Mouse (Mus musculus) gastrocnemius, postnatal 14 days (tissue): ENCODE measurements around the gene Pelp1. TPM values are rescaled to one million over a fixed set of nuclear protein-coding genes. Genes with fewer than 3 reads are reported as not detected.

Source experiments
- DNase-seq: peaks from one replicate; pipeline ENCODE4 v3.0.0; 2021; ENCODE audit warnings: mixed read lengths
- intact Hi-C: fragments of 180-260 bp; cut with DNase I; formaldehyde crosslinking; loops from one replicate; pipeline ENCODE4 v1.15.1; 2025; ENCODE audit warnings: low total_unique reads
- long read RNA-seq, 2 experiments: library from polyadenylated mRNA; stranded (forward); transcript quantifications; one replicate each; pipeline ENCODE4 v2.0.0; 2021
- total RNA-seq, 2 experiments: library from RNA; stranded (reverse); gene quantifications; 2 replicates each; pipeline ENCODE4 v1.2.3; 2021

Gene Pelp1
- 10 to 100 TPM; 14.9 to 18.6 TPM for total RNA-seq
- long read RNA-seq, experiment 1, transcript Pelp1-201 (17 exons, 3,435 nt), result major isoform, 8 of 17 reads
- long read RNA-seq, experiment 1, partial matches to known transcripts, result 9 of 17 reads
- long read RNA-seq, experiment 1, other reads (novel, unspliced or antisense), result 0 of 17 reads
- long read RNA-seq, experiment 2, transcript Pelp1-201 (17 exons, 3,435 nt), result major isoform, 12 of 20 reads
- long read RNA-seq, experiment 2, partial matches to known transcripts, result 6 of 20 reads
- long read RNA-seq, experiment 2, other reads (novel, unspliced or antisense), result 2 of 20 reads

DNA sequence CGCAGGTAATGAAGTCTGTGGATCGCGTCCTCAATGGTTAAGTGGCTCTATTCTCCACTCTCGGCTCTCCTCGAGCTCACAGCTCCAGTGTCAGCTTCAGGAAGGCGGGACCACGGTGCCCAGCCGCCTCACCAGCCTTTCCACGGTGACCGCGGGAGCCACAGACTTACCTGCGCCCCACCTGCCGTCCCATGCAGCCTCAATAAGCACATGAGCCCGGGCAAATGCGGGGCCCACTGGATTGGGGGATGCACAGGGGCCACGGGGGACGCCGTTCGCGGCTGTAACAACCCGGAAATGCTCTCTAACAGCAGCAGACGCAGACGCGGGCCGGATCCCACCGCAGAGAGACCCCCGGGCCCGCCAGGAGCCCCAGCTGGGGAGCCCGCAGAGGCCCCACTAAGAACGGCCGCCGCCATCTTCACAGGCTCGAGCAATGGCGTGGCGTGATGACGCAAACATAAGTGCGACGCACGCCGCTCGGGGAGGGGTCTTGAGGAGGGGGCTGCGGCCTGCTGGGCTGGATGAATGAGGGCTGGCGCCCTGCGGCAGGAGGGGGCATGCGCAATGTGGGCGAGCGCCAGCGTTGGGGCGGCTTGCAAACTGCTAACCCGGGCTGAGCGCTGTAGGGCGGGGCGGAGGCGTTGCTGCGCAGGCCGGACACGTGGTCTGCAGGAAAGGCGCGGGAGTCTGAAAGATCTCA lies at the start of gene Pelp1:
TSS of gene Pelp1 (minus strand) at position 438 of the 703 bp plus-strand sequence.
- peak; percentile 84 for DNase-seq
- intact Hi-C loops, result no loop called here

DNA sequence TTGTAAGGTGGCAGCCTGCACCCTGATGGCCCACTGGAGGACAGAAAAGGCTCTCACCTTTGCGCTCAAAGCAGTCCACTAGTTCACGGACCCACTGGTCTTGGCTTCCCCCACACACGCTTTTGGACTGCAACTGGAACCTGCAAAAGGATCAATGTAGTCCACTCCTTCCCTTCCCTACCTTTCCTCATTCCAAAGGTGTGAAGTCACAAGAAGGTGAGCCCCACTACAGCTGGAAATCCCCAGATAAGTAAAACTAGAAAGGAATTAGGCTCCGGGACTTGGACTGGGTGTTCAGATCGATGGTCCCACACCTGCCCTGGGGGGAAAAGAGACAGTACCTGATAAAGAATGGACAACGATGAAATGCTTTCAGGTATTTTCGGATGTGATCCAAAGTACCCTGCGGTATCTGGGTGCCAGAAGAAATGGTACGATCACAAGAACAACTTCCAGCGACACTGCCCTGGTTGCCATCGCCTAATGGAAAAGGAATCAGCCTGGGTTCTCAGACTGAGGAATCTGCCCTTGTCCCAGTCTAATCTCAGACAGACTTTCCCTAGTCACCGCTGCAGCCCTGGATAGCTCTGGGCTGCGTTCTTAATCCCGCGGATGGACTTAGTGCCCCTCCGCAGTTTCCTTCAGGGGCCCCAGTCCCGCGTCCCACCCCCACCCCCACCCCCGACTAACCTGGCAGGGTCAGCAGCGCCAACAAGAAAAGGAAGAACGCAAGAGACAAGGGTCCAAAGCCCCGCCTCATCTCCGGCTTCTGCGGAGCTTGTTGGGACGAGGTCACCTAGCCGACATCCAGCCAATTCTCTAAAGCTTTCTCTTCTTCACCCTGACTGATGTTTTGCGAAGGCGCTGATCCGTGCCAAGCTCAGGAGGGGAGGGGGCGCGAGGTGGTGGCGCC lies 49.1 kb upstream of the Pelp1 start, which contains the start of gene Zmynd15:
TSS of gene Zmynd15 (plus strand) at position 746 of the 913 bp plus-strand sequence.
- intact Hi-C loops, result loop anchor here (10.0 kb wide), 1 partner anchor 146 kb away; no protein-coding TSS in a partner anchor
- no peak for DNase-seq

DNA sequence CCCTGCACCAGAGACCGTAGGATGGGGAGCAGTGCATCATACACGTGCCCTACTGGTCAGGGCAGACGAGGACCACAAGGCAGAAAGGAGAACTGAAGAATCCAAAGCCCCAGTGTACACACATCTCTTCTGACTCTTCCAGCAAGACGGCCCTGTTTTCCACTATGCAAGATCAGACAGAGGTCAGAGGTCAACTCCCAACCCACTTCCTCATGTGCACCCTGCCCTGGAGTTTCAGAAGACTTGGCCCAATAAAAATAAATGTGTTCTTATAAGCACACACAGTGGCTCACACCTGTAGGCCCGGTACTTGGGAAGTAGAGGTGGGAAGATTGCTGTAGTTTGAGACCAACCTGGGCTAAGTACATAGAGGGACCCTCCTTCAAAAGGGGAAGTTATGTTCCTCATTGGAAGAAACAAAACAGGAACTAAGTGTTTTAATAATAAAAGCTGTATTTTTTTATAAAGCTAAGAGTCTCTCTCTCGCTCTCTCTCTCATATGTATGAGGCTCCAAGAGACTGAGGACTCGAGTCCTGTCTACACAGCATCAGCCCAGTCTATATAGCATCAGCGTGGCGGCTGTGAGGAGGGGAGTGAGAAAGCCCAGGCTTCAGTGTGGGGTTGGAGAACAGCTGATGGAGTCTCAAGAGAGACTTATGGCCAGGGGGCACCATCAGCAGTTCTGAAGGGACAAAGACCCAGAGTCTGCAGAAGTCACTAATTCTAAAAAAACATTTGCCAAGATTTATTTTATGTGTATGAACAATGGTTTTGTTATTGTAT lies 43.6 kb upstream of the Pelp1 start:
- no peak for DNase-seq
- intact Hi-C loops, result loop anchor here (10.0 kb wide), 1 partner anchor 151 kb away; no protein-coding TSS in a partner anchor

DNA sequence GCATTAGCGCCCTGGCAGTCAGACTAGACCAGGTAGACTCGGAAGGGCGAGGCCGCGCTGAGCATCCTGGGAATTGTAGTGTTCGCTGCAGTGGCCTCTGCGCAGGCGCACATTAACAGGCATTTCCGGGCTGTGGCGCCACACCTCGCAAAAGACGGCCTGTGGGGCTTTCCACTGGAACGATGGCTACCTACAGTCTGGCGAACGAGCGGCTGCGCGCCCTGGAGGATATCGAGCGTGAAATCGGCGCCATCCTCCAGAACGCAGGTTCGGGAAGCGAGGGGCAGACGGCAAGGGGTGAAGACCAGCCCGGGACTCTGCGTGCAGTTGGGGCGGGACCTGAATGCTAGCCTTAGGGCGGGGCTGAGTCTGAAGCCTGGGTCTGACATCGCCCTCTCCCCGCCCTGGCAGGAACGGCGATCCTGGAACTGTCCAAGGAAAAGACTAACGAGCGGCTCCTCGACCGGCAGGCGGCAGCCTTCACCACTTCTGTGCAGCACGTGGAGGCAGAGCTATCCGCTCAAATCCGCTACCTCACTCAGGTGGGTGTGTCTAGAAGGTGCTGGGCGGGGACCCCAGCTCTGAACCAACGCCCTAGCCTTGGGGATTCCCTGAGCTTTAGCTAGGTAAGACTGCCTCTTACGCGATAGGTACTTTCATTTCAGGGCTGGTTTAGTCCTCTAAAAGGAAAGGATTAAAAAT lies 42.1 kb upstream of the Pelp1 start, which contains the start of gene Med11:
TSS of gene Med11 (plus strand) at position 123 of the 702 bp plus-strand sequence.
- intact Hi-C loops, result loop anchor here (10.0 kb wide), 1 partner anchor 153 kb away; no protein-coding TSS in a partner anchor
- peak; percentile 97 for DNase-seq

DNA sequence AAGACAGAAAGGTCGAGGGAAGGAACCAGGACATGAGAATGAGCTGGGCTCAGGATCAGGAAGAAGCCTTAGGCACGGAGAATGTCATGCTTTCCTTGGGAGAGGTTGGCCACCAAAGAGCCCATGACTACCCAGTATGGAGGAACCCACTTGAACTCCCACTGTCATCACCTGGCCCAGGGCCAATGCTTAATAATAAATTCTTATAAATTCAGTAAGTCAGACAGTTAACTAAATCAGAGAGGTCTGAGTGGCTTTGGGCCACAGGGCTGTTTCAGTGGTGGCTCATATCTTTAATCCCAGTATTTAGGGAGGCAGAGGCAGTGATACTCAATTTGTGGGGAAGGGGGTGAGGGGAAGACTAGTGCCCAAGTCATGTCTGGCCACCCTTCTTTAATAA lies 41.1 kb upstream of the Pelp1 start:
- intact Hi-C loops, result loop anchor here (10.0 kb wide), 1 partner anchor 154 kb away; no protein-coding TSS in a partner anchor

DNA sequence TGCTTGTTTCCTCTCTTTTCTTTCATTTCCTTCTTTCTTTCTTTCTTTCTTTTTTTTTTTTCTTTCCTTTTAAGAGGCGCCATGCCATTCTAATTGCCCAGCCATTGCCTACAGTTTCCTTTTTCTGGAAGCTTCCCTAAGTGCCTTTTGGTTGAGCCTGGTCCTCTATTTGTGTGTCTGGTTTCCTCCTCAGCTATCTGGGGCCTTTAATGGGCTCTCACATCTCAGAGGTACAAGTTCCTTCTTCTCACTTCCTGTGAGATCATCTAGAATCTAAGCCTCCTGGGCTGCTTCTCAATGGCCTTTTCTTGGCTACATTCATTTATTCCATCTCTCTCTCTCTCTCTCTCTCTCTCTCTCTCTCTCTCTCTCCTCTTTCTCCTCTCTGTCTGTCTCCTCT lies 37.5 kb upstream of the Pelp1 start:
- intact Hi-C loops, result no loop called here
- no peak for DNase-seq

More for the DNA sequence above, 41.1 kb upstream of the Pelp1 start:
- no peak for DNase-seq

DNA sequence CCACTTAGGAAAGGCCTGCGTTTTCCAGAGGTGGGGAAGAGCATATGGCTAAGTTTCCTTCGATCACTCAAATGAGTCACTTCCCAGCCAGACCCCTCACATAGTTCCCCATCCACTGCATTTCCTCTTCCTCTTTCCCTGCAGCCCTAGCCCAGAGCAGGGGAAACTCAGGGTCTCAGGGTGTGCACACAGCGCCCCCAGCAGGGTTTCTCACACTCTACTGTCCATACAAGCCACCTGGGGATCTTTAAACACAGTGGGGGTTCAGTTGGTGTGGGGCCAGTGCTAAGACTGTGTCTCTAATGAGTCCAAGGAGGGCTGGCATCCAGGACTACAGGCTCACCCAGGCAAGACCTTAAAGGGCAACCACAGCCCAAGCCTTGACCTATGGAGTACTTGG lies 36.9 kb upstream of the Pelp1 start:
- DNase-seq, result no peak
- intact Hi-C loops, result no loop called here

DNA sequence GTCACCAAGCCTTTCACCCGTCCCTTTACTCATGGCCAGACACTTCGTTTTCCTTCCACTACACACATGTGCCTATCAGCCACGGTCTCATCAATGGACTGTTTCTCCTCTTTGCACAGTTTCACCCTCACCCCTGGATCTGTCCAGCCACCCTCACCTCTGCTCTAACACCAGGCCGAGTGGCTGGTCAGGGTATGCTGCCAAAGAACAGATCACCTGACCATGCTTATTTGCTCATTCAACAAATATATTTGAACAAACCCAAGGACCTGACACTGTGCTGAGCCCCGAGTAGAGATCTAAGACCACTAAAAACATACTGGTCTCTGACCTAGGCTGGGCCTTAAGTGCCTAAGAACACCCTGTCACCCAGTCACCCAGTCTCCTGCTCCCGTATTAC lies 34.8 kb upstream of the Pelp1 start:
- DNase-seq, result no peak
- intact Hi-C loops, result no loop called here

DNA sequence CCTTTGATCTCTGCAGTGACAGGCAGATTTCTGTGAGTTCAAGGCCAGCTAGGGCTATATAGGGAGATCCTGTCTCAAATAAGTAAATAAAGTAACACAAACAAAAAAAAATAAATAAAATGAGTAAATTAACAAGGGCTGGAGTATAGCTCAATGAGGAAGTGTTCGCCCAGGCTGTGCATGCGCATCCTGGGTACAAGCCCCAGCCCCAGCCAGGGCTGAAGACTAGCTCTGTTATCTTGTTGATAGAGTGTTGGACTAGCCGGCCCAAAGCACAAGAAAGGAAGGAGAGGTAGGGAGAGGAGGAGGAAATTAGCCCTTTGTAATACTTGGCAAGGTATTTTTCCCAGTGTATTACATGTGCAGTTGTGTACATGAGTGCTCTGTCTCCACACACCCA lies 34.1 kb upstream of the Pelp1 start:
- intact Hi-C loops, result no loop called here
- no peak for DNase-seq

DNA sequence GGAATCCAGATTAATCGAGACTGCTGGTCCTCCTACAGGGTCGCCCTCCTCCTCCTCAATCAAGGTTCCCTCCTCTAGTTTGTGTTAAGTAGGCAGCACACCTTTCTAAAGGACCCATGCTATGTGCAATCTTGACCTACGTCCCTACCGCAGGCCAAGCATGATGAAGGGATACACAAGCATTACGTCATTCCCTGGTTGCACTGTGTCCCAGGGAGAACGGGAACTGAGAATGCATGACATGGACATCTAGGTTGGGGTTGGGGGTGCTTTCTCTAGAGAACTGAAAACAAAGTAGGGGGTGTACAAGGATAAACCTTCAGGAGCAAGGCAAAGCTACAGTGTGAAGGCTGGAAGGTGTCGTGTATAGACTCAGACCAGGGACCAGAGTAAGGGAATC lies 32.1 kb upstream of the Pelp1 start:
- intact Hi-C loops, result no loop called here
- no peak for DNase-seq

DNA sequence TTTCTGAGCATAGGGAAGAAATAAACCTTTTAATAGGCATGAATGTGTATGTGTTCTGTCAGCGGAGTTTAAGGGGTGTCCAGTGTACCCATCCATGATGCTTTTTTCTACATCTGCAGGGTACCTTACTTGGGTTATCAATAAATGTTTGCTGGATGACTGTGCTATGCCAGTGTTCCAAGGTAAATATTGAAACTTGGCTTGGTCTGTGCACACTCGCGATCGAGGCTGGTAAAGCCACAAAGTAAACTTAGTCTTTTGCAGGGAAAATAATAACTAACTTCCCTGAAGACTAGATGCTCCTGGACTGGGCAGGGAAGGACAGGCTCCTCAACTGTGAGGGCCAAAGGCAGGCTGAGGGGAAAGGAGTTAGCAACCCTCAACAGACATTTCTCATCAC lies 30.8 kb upstream of the Pelp1 start:
- intact Hi-C loops, result no loop called here
- no peak for DNase-seq

DNA sequence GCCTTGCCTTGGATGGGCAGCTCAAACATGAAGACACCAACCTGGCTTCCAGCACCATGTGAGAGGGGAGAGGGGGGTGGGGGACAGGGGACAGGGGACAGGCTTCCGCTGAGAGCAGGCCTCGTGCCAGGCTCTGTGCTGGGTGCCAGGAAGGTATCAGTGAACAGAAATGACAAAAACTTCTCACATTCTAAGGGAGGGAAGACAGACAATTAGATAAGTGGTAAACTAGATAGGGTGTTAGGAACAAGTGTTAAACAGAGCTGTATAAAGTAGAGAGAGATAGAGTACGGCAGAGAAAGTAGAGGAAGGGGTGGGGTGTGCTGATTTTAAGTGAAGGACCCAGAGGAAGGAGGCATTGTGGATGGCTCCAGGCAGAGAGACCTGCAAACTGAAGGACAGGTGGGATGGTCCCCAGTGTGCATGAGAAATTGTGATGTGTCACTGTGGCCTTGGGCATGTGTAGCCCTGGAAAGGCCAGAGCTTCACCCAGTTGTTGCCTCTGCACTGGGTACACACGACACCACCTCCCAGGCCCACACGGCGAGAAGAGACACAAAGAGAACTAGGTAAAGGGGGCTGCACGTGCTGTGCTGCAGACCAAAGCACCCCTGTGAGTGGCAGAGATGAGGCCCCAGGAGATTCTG lies 29.0 kb upstream of the Pelp1 start:
- intact Hi-C loops, result loop anchor here (5.0 to 10.0 kb wide), 2 partner anchors 68 to 176 kb away; partner anchors contain the start of genes 4930544D05Rik, Chrne and Tm4sf5
- DNase-seq, result no peak

DNA sequence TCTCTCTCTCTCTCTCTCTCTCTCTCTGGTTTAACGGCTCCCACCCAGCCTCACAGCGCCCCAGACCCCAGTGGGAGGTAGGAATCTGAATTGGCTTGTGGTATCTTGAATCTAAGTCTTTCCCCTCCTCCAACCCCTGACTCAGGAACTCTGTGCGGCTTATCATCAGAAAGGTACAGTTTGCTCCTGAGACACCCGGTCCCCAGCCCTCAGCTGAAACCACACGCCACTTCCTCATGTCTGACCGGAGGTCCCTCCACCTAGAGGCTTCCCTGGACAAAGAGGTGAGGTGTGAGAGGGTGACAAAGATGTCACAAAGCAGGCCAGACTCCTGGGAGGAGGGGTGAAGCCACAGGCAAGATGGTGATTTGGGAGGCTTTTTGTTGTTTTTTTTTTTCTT lies 27.6 kb upstream of the Pelp1 start:
- no peak for DNase-seq
- intact Hi-C loops, result loop anchor here (5.0 to 10.0 kb wide), 2 partner anchors 70 to 177 kb away; partner anchors contain the start of genes 4930544D05Rik, Chrne and Tm4sf5

DNA sequence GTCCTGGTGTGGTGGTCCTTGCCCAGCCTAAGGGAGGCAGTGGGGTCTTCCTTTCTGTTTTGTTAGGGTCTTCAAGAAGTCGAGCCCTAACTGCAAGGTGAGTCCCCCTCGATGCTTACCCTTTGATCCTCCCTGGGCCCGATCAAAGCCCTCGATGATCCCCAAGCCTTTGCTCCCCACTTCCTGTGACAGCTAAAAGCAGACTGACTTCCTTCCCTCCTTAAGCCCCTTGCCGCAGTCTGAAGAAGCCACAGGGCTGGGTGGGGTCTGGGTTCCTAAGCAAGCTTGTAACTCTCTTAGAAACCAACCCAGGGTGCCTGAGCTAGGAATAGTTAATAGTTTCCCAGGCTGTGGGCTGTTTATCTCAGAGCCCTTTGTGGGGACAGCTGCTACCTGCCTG lies 25.6 kb upstream of the Pelp1 start:
- intact Hi-C loops, result loop anchor here (5.0 to 10.0 kb wide), 2 partner anchors 72 to 179 kb away; partner anchors contain the start of genes 4930544D05Rik, Chrne and Tm4sf5
- no peak for DNase-seq

DNA sequence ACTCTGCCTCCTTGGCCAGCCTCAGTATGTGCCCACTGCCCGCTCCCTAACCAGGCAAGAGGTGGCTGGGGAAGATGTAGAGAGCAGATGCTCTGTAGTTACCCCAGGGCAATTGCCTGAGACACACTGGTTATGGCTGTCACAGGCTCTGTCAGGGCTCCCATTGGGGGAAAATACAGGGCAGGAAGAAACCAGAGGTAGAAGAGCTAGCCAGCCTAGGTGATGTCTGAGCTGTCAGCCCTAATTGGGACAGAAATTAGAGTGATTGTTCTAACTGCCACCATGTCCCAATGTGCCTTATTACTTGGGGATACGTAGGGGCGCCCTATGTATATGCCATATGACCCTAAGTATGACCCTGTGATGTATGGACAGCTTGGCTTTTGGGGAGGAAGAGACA lies 24.1 kb upstream of the Pelp1 start:
- no peak for DNase-seq
- intact Hi-C loops, result loop anchor here (10.0 kb wide), 1 partner anchor 181 kb away; the partner anchor contains the start of genes 4930544D05Rik and Chrne

DNA sequence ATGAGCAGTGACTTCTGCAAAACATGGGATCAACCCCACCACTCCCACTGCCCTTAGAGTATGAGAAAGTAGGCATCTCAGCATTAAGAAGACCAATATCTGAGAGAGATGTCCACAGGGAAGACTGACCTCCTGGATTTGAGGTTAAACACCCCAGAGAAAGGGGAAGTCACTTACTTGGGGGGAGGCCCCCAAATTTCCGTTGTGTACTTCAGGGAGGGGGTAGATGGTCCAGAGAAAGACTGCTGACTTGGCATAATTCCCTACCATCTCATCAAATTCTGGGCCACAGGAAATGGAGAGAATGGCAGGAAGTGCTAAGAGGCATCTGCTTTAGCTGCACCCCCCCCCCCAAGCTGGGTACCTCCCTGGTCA lies 23.7 kb upstream of the Pelp1 start:
- no peak for DNase-seq
- intact Hi-C loops, result loop anchor here (10.0 kb wide), 1 partner anchor 181 kb away; the partner anchor contains the start of genes 4930544D05Rik and Chrne

DNA sequence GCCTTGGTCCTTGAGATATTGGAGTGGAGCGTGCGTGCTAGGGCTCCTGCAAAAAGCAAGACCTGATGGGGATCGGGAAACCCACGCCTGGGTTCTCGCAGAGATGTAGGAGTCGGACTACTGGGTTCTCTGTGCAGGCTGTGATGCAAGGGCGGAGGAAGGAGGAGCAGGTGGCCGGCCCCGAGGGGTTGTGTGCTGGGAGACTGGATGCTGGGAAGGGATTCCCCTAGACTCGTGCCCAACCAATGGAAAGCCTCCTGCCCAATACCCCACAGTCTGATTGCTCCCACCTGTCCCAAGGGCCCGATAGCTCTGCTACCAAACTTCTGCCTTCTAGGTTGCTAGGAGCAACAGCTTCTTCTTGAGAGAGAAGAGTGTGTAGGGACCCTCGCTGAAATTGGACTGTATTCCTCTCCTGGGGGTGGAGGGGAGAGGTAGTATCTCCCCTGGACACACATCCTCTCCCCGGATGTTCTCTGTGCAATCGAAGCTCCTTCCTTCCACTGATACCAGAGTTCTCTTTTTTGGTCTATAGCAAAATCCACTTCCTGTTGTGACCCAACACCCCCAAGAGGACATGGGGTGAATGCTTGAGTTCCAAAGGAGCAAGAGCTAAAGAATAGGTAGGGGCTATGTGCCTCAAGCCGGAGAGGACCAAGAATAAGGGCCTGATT lies 23.2 kb upstream of the Pelp1 start:
- no peak for DNase-seq
- intact Hi-C loops, result loop anchor here (10.0 kb wide), 1 partner anchor 182 kb away; the partner anchor contains the start of genes 4930544D05Rik and Chrne
